Mouse (Mus musculus) thymus, adult 18-20 months (tissue): Measurements from ENCODE around the gene Gm21818.
"Not testable (repeated sequence)": the region's sequence is repeated elsewhere in the genome, so short reads cannot be mapped to it uniquely, and the experiment has no call there.

ENCODE experiments used
- DNase-seq, 2 experiments: peaks; one replicate each; pipeline ENCODE4 v3.0.0; 2022; ENCODE audit warnings: mixed read lengths in 2 of 2

The Gm21818 gene

GRCm38 (mm10) chr13:120172133-120172532, at the start of gene Gm21818:
Gene Gm21818 (plus strand): TSS chr13:120172433.
- DNase-seq = not testable (repeated sequence)

- DNase-seq = not testable (repeated sequence)
These were observed 32.3 kb upstream of the Gm21818 start, which contains the start of gene Gm20767 for GRCm38 (mm10) chr13:120139946-120140345. Gene Gm20767 (plus strand): TSS chr13:120140246.

- not testable (repeated sequence) for DNase-seq
These were observed 29.9 kb upstream of the Gm21818 start for GRCm38 (mm10) chr13:120142348-120142747.

GRCm38 (mm10) chr13:120149660-120150407, 22.4 kb upstream of the Gm21818 start:
- not testable (repeated sequence) for DNase-seq

- not testable (repeated sequence) for DNase-seq
These were observed 21.6 kb upstream of the Gm21818 start for GRCm38 (mm10) chr13:120150589-120150988.

- not testable (repeated sequence) for DNase-seq
These were observed 3.9 kb upstream of the Gm21818 start for GRCm38 (mm10) chr13:120168301-120168700.

GRCm38 (mm10) chr13:120196189-120196821, 24.1 kb downstream of the Gm21818 start:
- DNase-seq = not testable (repeated sequence)

GRCm38 (mm10) chr13:120215847-120216246, 43.6 kb downstream of the Gm21818 start, which contains the start of gene Gm21762:
Gene Gm21762 (minus strand): TSS chr13:120215947.
- DNase-seq = not testable (repeated sequence)

- DNase-seq = not testable (repeated sequence)
These were observed 48.7 kb downstream of the Gm21818 start for GRCm38 (mm10) chr13:120220922-120221321.

GRCm38 (mm10) chr13:120223012-120223659, 50.9 kb downstream of the Gm21818 start:
- DNase-seq = not testable (repeated sequence)
